Comparison of ENCODE assay signal across 1 mouse cellular context in the genomic region with DNA sequence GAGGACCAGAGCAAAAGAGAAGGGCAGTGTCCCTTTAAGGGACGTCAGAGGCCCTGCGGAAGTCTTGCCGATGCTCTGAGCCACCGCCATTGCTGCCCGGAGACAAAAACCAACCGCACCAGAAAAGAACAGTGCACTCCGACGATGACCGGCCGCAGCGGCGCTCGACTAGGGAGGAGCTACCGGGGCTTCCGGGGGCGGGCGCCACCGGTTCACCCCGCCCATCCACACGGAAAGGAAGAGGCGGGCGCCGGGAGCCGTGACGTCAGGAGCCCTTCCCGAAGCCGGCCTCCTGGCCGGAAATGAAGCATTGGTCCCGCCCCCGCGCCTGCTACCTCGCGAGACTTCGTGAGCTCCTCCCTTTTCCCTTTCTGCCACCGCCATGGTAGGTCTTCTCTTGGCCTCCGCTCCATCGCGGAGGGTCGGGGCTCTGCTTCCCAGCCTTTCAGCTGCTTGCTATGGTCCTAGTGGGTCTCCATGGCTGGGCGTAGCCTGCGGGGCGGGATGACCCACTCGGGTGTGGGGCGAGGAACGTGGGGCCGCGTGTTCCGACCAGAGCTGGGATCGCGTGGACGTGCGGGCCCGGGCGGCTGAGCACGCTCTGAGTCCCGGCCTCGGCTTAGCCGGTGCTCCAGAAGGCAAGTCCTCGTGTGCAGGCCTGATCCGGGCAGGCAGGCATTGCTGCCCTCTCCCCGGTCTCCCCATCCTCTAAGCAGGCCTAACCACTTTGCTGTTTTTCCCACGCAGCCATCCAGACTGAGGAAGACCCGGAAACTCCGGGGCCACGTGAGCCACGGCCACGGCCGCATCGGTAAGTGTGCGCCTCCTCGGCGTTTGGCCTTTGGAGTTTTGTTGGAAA.
TF ChIP-seq lines count a peak whose summit lies in the region.

A gene (plus strand): TSS at position 310 of the 859 bp plus-strand sequence.

TF ChIP-seq in CH12.LX, 34 proteins besides CTCF, POLR2A, EP300 and RAD21 (continued from another document):
- peak; percentile 50 for TF ChIP-seq MXI1 (IDR thresholded peaks at IDR 0.05; ENCODE audit: low read depth, low read length)
- TF ChIP-seq TBP (conservative IDR thresholded peaks at IDR 0.05; ENCODE audit: low read depth, low read length): peak; percentile 95
- peak; percentile 56; the same call in 1 of the 2 replicates for TF ChIP-seq IRF4 (IDR thresholded peaks at IDR 0.05; ENCODE audit: low read depth, low read length)
- TF ChIP-seq UBTF (IDR thresholded peaks at IDR 0.05; ENCODE audit: low read depth, low read length): 0 out of 2 replicates have a peak, but pooled peaks have one; percentile 6
- TF ChIP-seq MEF2A (IDR thresholded peaks at IDR 0.05; ENCODE audit: borderline replicate concordance, low read depth, low read length): peak; percentile 5; the same call in 1 of the 2 replicates
- peak; percentile 83 for TF ChIP-seq HCFC1 (IDR thresholded peaks at IDR 0.05; ENCODE audit: low read depth, low read length)
- TF ChIP-seq MAFK (IDR thresholded peaks at IDR 0.05; ENCODE audit: insufficient replicate concordance, low read length): no peak
- TF ChIP-seq USF1 (IDR thresholded peaks at IDR 0.05; ENCODE audit: low read depth, low read length): no peak
- 0 out of 2 replicates have a peak, but pooled peaks have one; percentile 63 for TF ChIP-seq MAZ (IDR thresholded peaks at IDR 0.05; ENCODE audit: low read depth, low read length)
- TF ChIP-seq ZC3H11A (IDR thresholded peaks at IDR 0.05; ENCODE audit: low read depth, low read length): no peak
- TF ChIP-seq SIN3A (IDR thresholded peaks at IDR 0.05; ENCODE audit: low read length): peak; percentile 21; the same call in 1 of the 2 replicates
- no peak; the same call in 1 of the 2 replicates for TF ChIP-seq GABPA (IDR thresholded peaks at IDR 0.05; ENCODE audit: insufficient replicate concordance, low read depth, low read length)
- peak; percentile 38 for TF ChIP-seq NRF1 (IDR thresholded peaks at IDR 0.05; ENCODE audit: low read depth, low read length)
- TF ChIP-seq ETS1 (conservative IDR thresholded peaks at IDR 0.05; ENCODE audit: low read depth, low read length): no peak
